Mouse (Mus musculus): ENCODE data around the gene Clip4. TPM values are rescaled to one million over a fixed set of nuclear protein-coding genes. Genes with fewer than 3 reads are reported as not detected.

The Clip4 gene
- polyA plus RNA-seq, 1 experiment from 2014 or later: 6.7 TPM

Other genes with a start within 250 kb of the Clip4 start
- gene Ndc80, start 241.6 kb upstream of the Clip4 start, polyA plus RNA-seq (2014; fragmentation: Nextera tagmentation; extraction: Ambion mirVana): 51.2 and 54.7 TPM in 2 replicates
- gene Spdya, start 216.4 kb upstream of the Clip4 start, polyA plus RNA-seq (2014; fragmentation: Nextera tagmentation; extraction: Ambion mirVana): 0.96 and 1.6 TPM in 2 replicates
- gene Wdr43, start 152.6 kb upstream of the Clip4 start, polyA plus RNA-seq (2014; fragmentation: Nextera tagmentation; extraction: Ambion mirVana): 89.9 and 91.9 TPM in 2 replicates
- not detected in 2 replicates for gene Togaram2, start 95.2 kb upstream of the Clip4 start, polyA plus RNA-seq (2014; fragmentation: Nextera tagmentation; extraction: Ambion mirVana)
- not detected in 2 replicates for gene Pcare, start 15.6 kb upstream of the Clip4 start, polyA plus RNA-seq (2014; fragmentation: Nextera tagmentation; extraction: Ambion mirVana)